Comparison of ENCODE assay signal across 26 mouse cellular contexts in genomic region chr2:132024028-132024427, GRCm38 (mm10).
"Had no signal": no experiment of that assay in that cellular context is flagged by ENCODE, and none has a peak within 500 bp of the region (broad histone marks: within the 10 kb centered on the region; RNA-seq: fewer than 3 reads in every experiment).

No protein-coding gene starts in this region.

- DNase-seq: gastrocnemius, adult 2 months; gastrocnemius, postnatal 10 days; gastrocnemius, postnatal 25 days; heart, adult 2 months; heart, postnatal 4 days; kidney, adult 18-20 months; kidney, adult 8-10 months; kidney, postnatal 10 days; kidney, postnatal 25 days; kidney, postnatal 4 days; liver had no signal

- H3K36me3 ChIP-seq: heart, embryonic 13.5 days; heart, embryonic 15.5 days; hindbrain, embryonic 12.5 days; intestine, embryonic 15.5 days; limb, embryonic 10.5 days; limb, embryonic 12.5 days had no signal

- H3K27me3 ChIP-seq: heart, embryonic 15.5 days; hindbrain, embryonic 12.5 days had no signal

- H3K4me3 ChIP-seq: gastrocnemius, adult 2 months; heart, adult 2 months; heart, embryonic 13.5 days; heart, embryonic 15.5 days; hindbrain, embryonic 10.5 days; hindbrain, embryonic 12.5 days; intestine, embryonic 15.5 days; layer of hippocampus, adult 2 months; left cerebral cortex, adult 2 months; limb, embryonic 10.5 days; limb, embryonic 12.5 days had no signal

- H3K27ac ChIP-seq: gastrocnemius, adult 2 months; heart, adult 2 months; heart, embryonic 13.5 days; hindbrain, embryonic 10.5 days; hindbrain, embryonic 12.5 days; hindbrain, embryonic 14.5 days; intestine, embryonic 15.5 days; layer of hippocampus, adult 2 months; left cerebral cortex, adult 2 months; limb, embryonic 10.5 days; limb, embryonic 12.5 days had no signal

- ATAC-seq: hindbrain, embryonic 16.5 days; inflammation-experienced regulatory T-cells, adult 6 months; intestine, embryonic 15.5 days; intestine, postnatal 0 days had no signal

- H3K4me2 ChIP-seq: heart, embryonic 11.5 days; heart, embryonic 13.5 days; heart, embryonic 15.5 days; hindbrain, embryonic 12.5 days; hindbrain, embryonic 14.5 days; intestine, embryonic 15.5 days; limb, embryonic 12.5 days; liver, embryonic 11.5 days had no signal

- H3K9ac ChIP-seq: heart, embryonic 13.5 days; heart, embryonic 15.5 days; hindbrain, embryonic 12.5 days; hindbrain, embryonic 14.5 days; intestine, embryonic 15.5 days; limb, embryonic 12.5 days had no signal

- H3K9me3 ChIP-seq: heart, embryonic 13.5 days; heart, embryonic 15.5 days; hindbrain, embryonic 10.5 days; hindbrain, embryonic 12.5 days; intestine, embryonic 15.5 days; limb, embryonic 10.5 days; limb, embryonic 12.5 days had no signal
